Mouse (Mus musculus) CH12.LX (cell line): ENCODE results near the gene Dis3l. TPM values are rescaled to one million over a fixed set of nuclear protein-coding genes. Genes with fewer than 3 reads are reported as not detected.
A peak's percentile ranks its signal among the peaks of the same experiment; 100 is the strongest.

Experiments used
- DNase-seq: peaks from one replicate; pipeline ENCODE4 v3.0.0-alpha.2; 2013; ENCODE audit errors: extremely low read depth
- H3K27ac ChIP-seq: 2 replicates; pipeline ENCODE4 v1.5.1; 2012; ENCODE audit warnings: low read depth, mild to moderate bottlenecking, control low read depth, moderate library complexity; ENCODE audit not compliant: insufficient read depth
- H3K27me3 ChIP-seq: replicated peaks from 2 replicates; pipeline ENCODE3; 2012; ENCODE audit warnings: inconsistent platforms
- H3K36me3 ChIP-seq, 2 experiments: replicated peaks in 1 of 2; 2 replicates each; pipeline versions ENCODE3 to v1.6.1; 2012; ENCODE audit warnings: inconsistent platforms in 1 of 2, low read length in 1 of 2, mild to moderate bottlenecking in 1 of 2, mixed read lengths in 1 of 2, moderate library complexity in 1 of 2; ENCODE audit not compliant: control insufficient read depth in 1 of 2, insufficient read depth in 1 of 2
- H3K4me1 ChIP-seq, 2 experiments: 2 replicates each; pipeline ENCODE4 v1.6.1; 2012; ENCODE audit warnings: inconsistent platforms in 1 of 2, moderate library complexity in 1 of 2; ENCODE audit not compliant: insufficient read depth in 2 of 2, control insufficient read depth in 1 of 2
- H3K4me2 ChIP-seq: 2 replicates; pipeline ENCODE4 v1.6.1; 2012; ENCODE audit warnings: low read depth, mild to moderate bottlenecking, control low read depth; ENCODE audit not compliant: poor library complexity, insufficient read depth, severe bottlenecking
- H3K4me3 ChIP-seq, 3 experiments: fragments of 150-350 bp in 1 of 3; sonication (generic) in 1 of 3; replicated peaks in 1 of 3; 2 replicates each; pipeline versions ENCODE3 to v1.5.1; 2011 to 2012; ENCODE audit warnings: low read depth in 2 of 3, low read length in 2 of 3, mild to moderate bottlenecking in 2 of 3, moderate library complexity in 2 of 3, control low read depth in 1 of 3, improper control_type of control experiment in 1 of 3, inconsistent platforms in 1 of 3, mixed read lengths in 1 of 3; ENCODE audit not compliant: poor library complexity in 1 of 3
- H3K79me2 ChIP-seq: replicated peaks from 2 replicates; pipeline ENCODE4 v1.6.1; 2012; ENCODE audit warnings: mild to moderate bottlenecking, moderate library complexity; ENCODE audit not compliant: control insufficient read depth, poor library complexity, insufficient read depth, severe bottlenecking; ENCODE audit errors: extremely low read depth
- H3K9ac ChIP-seq: 2 replicates; pipeline ENCODE4 v1.6.1; 2012; ENCODE audit warnings: low read depth, mild to moderate bottlenecking, control low read depth, moderate library complexity; ENCODE audit not compliant: insufficient read depth
- H3K9me3 ChIP-seq: replicated peaks from 2 replicates; pipeline ENCODE3; 2012; ENCODE audit warnings: low read length, inconsistent platforms, mixed read lengths
- BHLHE40 ChIP-seq: IDR thresholded peaks from 2 replicates; pipeline ENCODE4 v1.6.1; 2011; ENCODE audit warnings: mild to moderate bottlenecking, low read depth, low read length, improper control_type of control experiment
- CHD1 ChIP-seq: IDR thresholded peaks from 2 replicates; pipeline ENCODE4 v1.6.1; 2012; ENCODE audit warnings: low read depth, low read length, improper control_type of control experiment, inconsistent platforms
- CHD2 ChIP-seq: IDR thresholded peaks from 2 replicates; pipeline ENCODE4 v1.6.1; 2011; ENCODE audit warnings: low read length, improper control_type of control experiment
- CTCF ChIP-seq, 2 experiments: IDR thresholded peaks in 1 of 2; conservative IDR thresholded peaks in 1 of 2; 2 replicates each; pipeline ENCODE4 v1.5.1; 2011 to 2012; ENCODE audit warnings: low read depth in 2 of 2, low read length in 2 of 2, improper control_type of control experiment in 1 of 2, inconsistent platforms in 1 of 2, mild to moderate bottlenecking in 1 of 2, moderate library complexity in 1 of 2
- E2F4 ChIP-seq: IDR thresholded peaks from 2 replicates; pipeline ENCODE4 v1.6.1; 2011; ENCODE audit warnings: low read depth, low read length, improper control_type of control experiment; ENCODE audit not compliant: insufficient replicate concordance
- ELF1 ChIP-seq: IDR thresholded peaks from 2 replicates; pipeline ENCODE4 v1.6.1; 2014; ENCODE audit warnings: low read depth, mild to moderate bottlenecking, inconsistent platforms, low read length, improper control_type of control experiment
- ETS1 ChIP-seq: conservative IDR thresholded peaks from 2 replicates; pipeline ENCODE4 v1.6.1; 2012; ENCODE audit warnings: low read depth, mild to moderate bottlenecking, inconsistent platforms, low read length, improper control_type of control experiment, moderate library complexity
- GABPA ChIP-seq: IDR thresholded peaks from 2 replicates; pipeline ENCODE4 v1.6.1; 2012; ENCODE audit warnings: low read depth, low read length, improper control_type of control experiment, inconsistent platforms; ENCODE audit not compliant: insufficient replicate concordance
- HCFC1 ChIP-seq: IDR thresholded peaks from 2 replicates; pipeline ENCODE4 v1.6.1; 2012; ENCODE audit warnings: low read depth, mild to moderate bottlenecking, inconsistent platforms, low read length, improper control_type of control experiment
- JUN ChIP-seq: IDR thresholded peaks from 2 replicates; pipeline ENCODE4 v1.6.1; 2011; ENCODE audit warnings: low read depth, mild to moderate bottlenecking, low read length, improper control_type of control experiment, moderate library complexity; ENCODE audit not compliant: insufficient read depth
- JUND ChIP-seq: conservative IDR thresholded peaks from 2 replicates; pipeline ENCODE4 v1.6.1; 2011; ENCODE audit warnings: low read depth, low read length, improper control_type of control experiment
- MAX ChIP-seq: IDR thresholded peaks from 2 replicates; pipeline ENCODE4 v1.6.1; 2011; ENCODE audit warnings: low read length, improper control_type of control experiment
- MAZ ChIP-seq: IDR thresholded peaks from 2 replicates; pipeline ENCODE4 v1.6.1; 2012; ENCODE audit warnings: low read depth, mild to moderate bottlenecking, inconsistent platforms, low read length, improper control_type of control experiment, moderate library complexity
- MEF2A ChIP-seq: IDR thresholded peaks from 2 replicates; pipeline ENCODE4 v1.6.1; 2014; ENCODE audit warnings: low read depth, mild to moderate bottlenecking, inconsistent platforms, low read length, improper control_type of control experiment, borderline replicate concordance
- MXI1 ChIP-seq: IDR thresholded peaks from 2 replicates; pipeline ENCODE4 v1.6.1; 2011; ENCODE audit warnings: mild to moderate bottlenecking, low read depth, low read length, improper control_type of control experiment
- POLR2A ChIP-seq: IDR thresholded peaks from 2 replicates; pipeline ENCODE4 v1.6.1; 2011; ENCODE audit warnings: low read depth, mild to moderate bottlenecking, improper control_type of control experiment, low read length
- POLR2AphosphoS2 ChIP-seq: IDR thresholded peaks from 2 replicates; pipeline ENCODE4 v1.6.1; 2011; ENCODE audit warnings: low read depth, low read length, improper control_type of control experiment
- RAD21 ChIP-seq: IDR thresholded peaks from 2 replicates; pipeline ENCODE4 v1.6.1; 2011; ENCODE audit warnings: low read depth, mild to moderate bottlenecking, low read length, improper control_type of control experiment, moderate library complexity
- RCOR1 ChIP-seq: conservative IDR thresholded peaks from 2 replicates; pipeline ENCODE4 v1.6.1; 2012; ENCODE audit warnings: low read depth, mild to moderate bottlenecking, inconsistent platforms, low read length, improper control_type of control experiment
- SIN3A ChIP-seq: IDR thresholded peaks from 2 replicates; pipeline ENCODE4 v1.6.1; 2012; ENCODE audit warnings: low read length, improper control_type of control experiment, inconsistent platforms
- SMC3 ChIP-seq: IDR thresholded peaks from 2 replicates; pipeline ENCODE4 v1.6.1; 2011; ENCODE audit warnings: low read depth, low read length, improper control_type of control experiment
- TBP ChIP-seq: conservative IDR thresholded peaks from 2 replicates; pipeline ENCODE4 v1.6.1; 2011; ENCODE audit warnings: low read depth, low read length, improper control_type of control experiment
- TCF12 ChIP-seq: IDR thresholded peaks from 2 replicates; pipeline ENCODE4 v1.6.1; 2014; ENCODE audit warnings: low read depth, mild to moderate bottlenecking, inconsistent platforms, low read length, improper control_type of control experiment
- USF1 ChIP-seq: IDR thresholded peaks from 2 replicates; pipeline ENCODE4 v1.6.1; 2014; ENCODE audit warnings: low read depth, mild to moderate bottlenecking, inconsistent platforms, low read length, improper control_type of control experiment
- ZMIZ1 ChIP-seq: IDR thresholded peaks from 2 replicates; pipeline ENCODE4 v1.6.1; 2012; ENCODE audit warnings: low read depth, mild to moderate bottlenecking, inconsistent platforms, low read length, improper control_type of control experiment
- dilution Hi-C: fragments of 300-500 bp; cut with MboI; formaldehyde crosslinking; loops from 2 replicates; pipeline ENCODE4 v1.14.3; 2020; ENCODE audit warnings: low sequenced_read_pairs; ENCODE audit not compliant: extremely low pct_unique_long_range_greater_than_20kb, extremely low pct_ligation_motif_present
- in situ Hi-C: fragments of 300-500 bp; cut with MboI; formaldehyde crosslinking; loops from 3 replicates; pipeline ENCODE4 v1.14.3; 2019; ENCODE audit warnings: low sequenced_read_pairs, low pct_ligation_motif_present, low pct_unique_long_range_greater_than_20kb, mixed read lengths
- polyA plus RNA-seq: library from polyadenylated mRNA; unstranded; fragments of >175 nt; gene quantifications from 2 replicates; pipeline ENCODE4 v1.2.1, GENCODE M21; 2012; ENCODE audit warnings: low read depth; ENCODE audit not compliant: insufficient read length
- total RNA-seq, 2 experiments: library from RNA; depleted of rRNA; stranded (reverse); fragments of 300-350 nt in 1 of 2; fragments of >200 nt in 1 of 2; gene quantifications; 2 replicates each; pipeline ENCODE4 v1.2.3; 2012 to 2014

Dis3l gene
- 8.8 and 9.0 TPM in 2 replicates for total RNA-seq (2012; rRNA removed)
- 6.6 and 6.8 TPM in 2 replicates for total RNA-seq (2014; rRNA removed)
- 9.5 and 9.6 TPM in 2 replicates for polyA plus RNA-seq

GRCm38 (mm10) chr9:64341254-64341566 is at the start of gene Dis3l:
TSS of gene Dis3l (minus strand) at chr9:64341288.
- Histone ChIP-seq H3K27me3 (no peaks in the 10 kb centered on the region), H3K4me1 (peaks cover 0 to 16% of the 10 kb centered on the region in 2 experiments; a peak in 2 of 4 replicates), H3K79me2 (no peaks in the 10 kb centered on the region; the same call in 1 of the 2 replicates), H3K4me3 (peak within 1 kb of the TSS; percentile 52 to 95 (median 81)), H3K4me2 (peak within 1 kb of the TSS; percentile 76), H3K9me3 (no peaks in the 10 kb centered on the region), H3K9ac (peak within 1 kb of the TSS; percentile 91), H3K36me3 (peaks cover 0 to 12% of the 10 kb centered on the region in 2 experiments), H3K27ac (peak within 1 kb of the TSS; percentile 91)
- in situ Hi-C loops = no loop called here
- dilution Hi-C loops = no loop called here
- TF ChIP-seq E2F4 (no peak), MAX (no peak), ELF1 (no peak), HCFC1 (peak; percentile 48; the same call in 1 of the 2 replicates), ETS1 (no peak), CHD2 (no peak), JUND (no peak), SIN3A (no peak), JUN (no peak), POLR2AphosphoS2 (no peak), CHD1 (0 out of 2 replicates have a peak, but pooled peaks have one; percentile 70), SMC3 (no peak), CTCF (conservative IDR thresholded peaks at IDR 0.05 in 1 of 2, IDR thresholded peaks at IDR 0.05 in 1 of 2; ENCODE audit: low read depth in 2 of 2, low read length in 2 of 2) (no peak), USF1 (no peak), RCOR1 (no peak), MXI1 (no peak), TBP (no peak), ZMIZ1 (no peak)
- DNase-seq = peak; percentile 31

- H3K27ac ChIP-seq = no peak overlapping the region
- dilution Hi-C loops (no loop called here), in situ Hi-C loops (loop anchor here (5.0 kb wide), 1 partner anchor 32 kb away; no protein-coding TSS in a partner anchor)
- peaks cover 6% of the 10 kb centered on the region for H3K9me3 ChIP-seq
- H3K4me2 ChIP-seq = no peak overlapping the region
- H3K27me3 ChIP-seq = peaks cover 9% of the 10 kb centered on the region
- DNase-seq = no peak
- H3K36me3 ChIP-seq = no peaks in the 10 kb centered on the region
- H3K4me3 ChIP-seq = no peak overlapping the region
- H3K79me2 ChIP-seq = no peaks in the 10 kb centered on the region
- H3K9ac ChIP-seq = no peak overlapping the region
- no peaks in the 10 kb centered on the region for H3K4me1 ChIP-seq
- TF ChIP-seq TCF12 (no peak), MEF2A (no peak), RAD21 (no peak), POLR2A (no peak), E2F4 (no peak), HCFC1 (no peak), MXI1 (no peak), CTCF (conservative IDR thresholded peaks at IDR 0.05 in 1 of 2, IDR thresholded peaks at IDR 0.05 in 1 of 2; ENCODE audit: low read depth in 2 of 2, low read length in 2 of 2) (no peak), MAZ (no peak), MAX (no peak), ELF1 (no peak), GABPA (no peak), RCOR1 (no peak), BHLHE40 (no peak), JUND (no peak)
Observed at GRCm38 (mm10) chr9:64389576-64390292, 48.6 kb upstream of the Dis3l start.
